Mouse (Mus musculus): ENCODE data around the gene Tgfbi. TPM values are rescaled to one million over a fixed set of nuclear protein-coding genes. Genes with fewer than 3 reads are reported as not detected.
A peak's percentile ranks its signal among the peaks of the same experiment; 100 is the strongest.

Gene Tgfbi
- polyA plus RNA-seq, 1 experiment from 2014 or later, result 2.7 TPM

DNA sequence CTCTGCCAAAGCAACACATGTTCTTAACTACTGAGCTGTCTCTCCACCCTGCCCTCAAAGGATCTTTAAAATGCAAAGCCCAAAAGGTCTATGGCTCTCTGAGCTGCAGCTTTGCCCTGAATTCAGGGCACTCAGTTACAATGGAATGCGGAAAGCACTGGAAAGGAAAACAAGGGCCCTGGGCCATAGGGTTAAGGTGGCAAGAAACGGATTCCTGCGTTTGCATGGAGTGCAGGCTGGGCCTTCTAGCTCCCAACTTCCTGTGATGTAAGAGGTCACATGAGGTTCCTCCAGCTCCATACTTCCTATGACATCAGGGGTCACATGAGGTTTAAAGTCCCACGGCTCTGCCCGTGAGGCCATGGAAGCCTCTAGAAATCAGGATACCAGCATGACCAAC, 44.9 kb downstream of the Tgfbi start:
- Histone ChIP-seq H3K27ac (replicated peaks; ENCODE audit: low read depth, low read length) (no peak overlapping the region), H3K9me3 (ENCODE audit: control insufficient read depth, low read length) (no peaks in the 10 kb centered on the region), H3K4me2 (ENCODE audit: low read length) (no peak overlapping the region), H3K9ac (replicated peaks; ENCODE audit: low read length) (no peak overlapping the region), H3K36me3 (ENCODE audit: control insufficient read depth, insufficient read depth, low read length) (no peaks in the 10 kb centered on the region), H3K4me3 (replicated peaks; ENCODE audit: low read depth, low read length) (no peak overlapping the region), H3K4me1 (ENCODE audit: control insufficient read depth, insufficient read depth, low read length) (no peaks in the 10 kb centered on the region), H3K27me3 (ENCODE audit: control insufficient read depth, insufficient read depth, low read length) (no peaks in the 10 kb centered on the region)
- no peak for ATAC-seq (ENCODE audit: low FRiP score, low TSS enrichment)
- WGBS, result 93% methylated on average over 5 of the region's 5 CpGs
- DNase-seq, result no peak

DNA sequence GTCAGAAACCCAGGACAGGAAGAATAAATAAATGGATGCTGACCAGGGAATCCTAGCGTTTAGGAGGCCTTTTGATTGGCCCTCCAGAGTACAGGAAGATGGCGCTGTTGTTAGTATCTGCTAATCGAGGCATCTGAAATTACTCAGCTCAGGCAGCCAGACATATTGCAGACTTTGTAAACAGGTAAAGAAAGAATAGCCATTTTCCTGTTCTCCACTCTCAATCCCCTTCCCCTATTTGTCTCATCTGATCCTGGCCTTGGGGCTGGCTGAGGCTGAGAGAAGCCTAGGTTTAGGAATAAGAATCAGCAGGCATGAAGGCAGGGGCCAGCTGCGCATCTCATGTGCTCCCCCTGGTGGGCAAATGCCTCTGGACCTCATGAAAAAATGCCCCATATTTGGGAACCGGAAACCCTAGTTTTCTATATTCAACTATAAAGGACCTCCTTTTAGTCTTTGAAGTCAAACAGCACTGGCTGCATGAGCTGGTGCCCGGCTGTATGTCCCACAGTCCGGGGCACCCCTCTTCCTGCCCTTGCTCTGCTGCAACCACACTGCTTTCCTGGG, 48.7 kb downstream of the Tgfbi start:
- ATAC-seq (ENCODE audit: low FRiP score, low TSS enrichment) (no peak), DNase-seq (peak; percentile 87)
- no peaks in the 10 kb centered on the region for H3K27me3 ChIP-seq (ENCODE audit: control insufficient read depth, insufficient read depth, low read length)
- H3K36me3 ChIP-seq (ENCODE audit: control insufficient read depth, insufficient read depth, low read length), result no peaks in the 10 kb centered on the region
- H3K9ac ChIP-seq (replicated peaks; ENCODE audit: low read length), result no peak overlapping the region
- no peaks in the 10 kb centered on the region for H3K4me1 ChIP-seq (ENCODE audit: control insufficient read depth, insufficient read depth, low read length)
- no peaks in the 10 kb centered on the region for H3K9me3 ChIP-seq (ENCODE audit: control insufficient read depth, low read length)
- H3K27ac ChIP-seq (replicated peaks; ENCODE audit: low read depth, low read length), result no peak overlapping the region
- WGBS, result 38% methylated on average over 7 of the region's 7 CpGs
- H3K4me2 ChIP-seq (ENCODE audit: low read length), result no peak overlapping the region
- no peak overlapping the region for H3K4me3 ChIP-seq (replicated peaks; ENCODE audit: low read depth, low read length)

DNA sequence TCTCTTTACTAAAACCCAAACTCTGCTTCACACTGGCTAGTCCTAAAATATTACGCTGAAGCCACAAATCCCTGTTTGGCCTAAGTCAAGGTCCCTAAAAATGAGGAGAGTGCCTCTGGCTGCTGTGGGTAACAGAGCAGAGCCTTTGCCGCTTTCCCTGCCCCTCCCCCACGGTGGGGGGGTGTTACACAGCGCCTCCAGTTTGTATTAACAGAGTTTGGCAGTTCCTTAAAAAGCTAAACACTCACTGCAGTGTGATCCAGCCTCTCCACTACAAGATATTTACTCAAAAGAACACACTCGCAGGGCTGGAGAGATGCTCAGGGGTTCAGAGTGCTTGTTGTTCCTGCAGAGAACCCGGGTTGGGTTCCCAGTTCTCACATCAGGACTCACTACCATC, 49.6 kb downstream of the Tgfbi start:
- Histone ChIP-seq H3K9me3 (ENCODE audit: control insufficient read depth, low read length) (no peaks in the 10 kb centered on the region), H3K4me3 (replicated peaks; ENCODE audit: low read depth, low read length) (no peak overlapping the region), H3K27ac (replicated peaks; ENCODE audit: low read depth, low read length) (no peak overlapping the region), H3K9ac (replicated peaks; ENCODE audit: low read length) (no peak overlapping the region), H3K4me1 (ENCODE audit: control insufficient read depth, insufficient read depth, low read length) (no peaks in the 10 kb centered on the region), H3K27me3 (ENCODE audit: control insufficient read depth, insufficient read depth, low read length) (no peaks in the 10 kb centered on the region), H3K4me2 (ENCODE audit: low read length) (no peak overlapping the region), H3K36me3 (ENCODE audit: control insufficient read depth, insufficient read depth, low read length) (no peaks in the 10 kb centered on the region)
- ATAC-seq (ENCODE audit: low FRiP score, low TSS enrichment), result no peak
- 65% methylated on average over 6 of the region's 6 CpGs for WGBS
- DNase-seq, result no peak

DNA sequence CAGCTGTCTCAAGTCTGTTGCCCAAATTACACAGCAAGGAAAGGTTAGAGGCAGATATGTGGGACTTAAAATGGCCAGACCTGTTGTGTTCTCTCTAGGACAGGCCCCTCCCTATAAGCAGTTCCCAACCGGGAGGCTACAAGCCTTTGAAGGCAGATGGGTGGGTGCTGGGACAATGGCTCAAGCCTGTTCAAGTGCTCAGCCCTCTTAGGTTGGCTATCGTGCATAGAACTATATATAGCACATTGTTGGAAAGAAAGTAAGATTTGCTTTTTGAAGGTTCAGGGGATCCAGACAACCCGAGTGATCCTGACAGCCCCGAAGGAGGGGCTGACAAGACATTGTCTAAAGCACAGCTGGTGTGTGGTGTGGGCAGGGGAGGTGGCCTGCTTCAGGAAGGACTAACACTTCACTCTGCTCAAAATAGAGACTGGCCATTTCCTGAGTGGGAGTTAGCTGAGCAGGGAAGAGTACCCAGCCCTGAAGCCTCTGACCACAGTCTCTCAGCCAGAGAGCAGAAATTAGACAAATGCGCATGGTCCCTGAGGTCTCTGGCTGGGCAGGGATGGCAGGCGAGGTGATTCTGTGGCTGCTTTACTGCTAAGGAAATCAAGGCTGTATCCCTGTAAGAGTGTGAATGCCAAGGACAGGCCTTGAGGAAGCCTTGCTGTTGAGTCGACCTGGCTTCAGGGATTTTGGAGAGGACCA, 52.7 kb downstream of the Tgfbi start:
- no peak overlapping the region for H3K27ac ChIP-seq (replicated peaks; ENCODE audit: low read depth, low read length)
- H3K4me1 ChIP-seq (ENCODE audit: control insufficient read depth, insufficient read depth, low read length), result no peaks in the 10 kb centered on the region
- no peak overlapping the region for H3K9ac ChIP-seq (replicated peaks; ENCODE audit: low read length)
- H3K4me2 ChIP-seq (ENCODE audit: low read length), result no peak overlapping the region
- no peak for DNase-seq
- no peaks in the 10 kb centered on the region for H3K9me3 ChIP-seq (ENCODE audit: control insufficient read depth, low read length)
- no peak for ATAC-seq (ENCODE audit: low FRiP score, low TSS enrichment)
- no peaks in the 10 kb centered on the region for H3K36me3 ChIP-seq (ENCODE audit: control insufficient read depth, insufficient read depth, low read length)
- H3K27me3 ChIP-seq (ENCODE audit: control insufficient read depth, insufficient read depth, low read length), result no peaks in the 10 kb centered on the region
- 58% methylated on average over 7 of the region's 7 CpGs for WGBS
- H3K4me3 ChIP-seq (replicated peaks; ENCODE audit: low read depth, low read length), result no peak overlapping the region

DNA sequence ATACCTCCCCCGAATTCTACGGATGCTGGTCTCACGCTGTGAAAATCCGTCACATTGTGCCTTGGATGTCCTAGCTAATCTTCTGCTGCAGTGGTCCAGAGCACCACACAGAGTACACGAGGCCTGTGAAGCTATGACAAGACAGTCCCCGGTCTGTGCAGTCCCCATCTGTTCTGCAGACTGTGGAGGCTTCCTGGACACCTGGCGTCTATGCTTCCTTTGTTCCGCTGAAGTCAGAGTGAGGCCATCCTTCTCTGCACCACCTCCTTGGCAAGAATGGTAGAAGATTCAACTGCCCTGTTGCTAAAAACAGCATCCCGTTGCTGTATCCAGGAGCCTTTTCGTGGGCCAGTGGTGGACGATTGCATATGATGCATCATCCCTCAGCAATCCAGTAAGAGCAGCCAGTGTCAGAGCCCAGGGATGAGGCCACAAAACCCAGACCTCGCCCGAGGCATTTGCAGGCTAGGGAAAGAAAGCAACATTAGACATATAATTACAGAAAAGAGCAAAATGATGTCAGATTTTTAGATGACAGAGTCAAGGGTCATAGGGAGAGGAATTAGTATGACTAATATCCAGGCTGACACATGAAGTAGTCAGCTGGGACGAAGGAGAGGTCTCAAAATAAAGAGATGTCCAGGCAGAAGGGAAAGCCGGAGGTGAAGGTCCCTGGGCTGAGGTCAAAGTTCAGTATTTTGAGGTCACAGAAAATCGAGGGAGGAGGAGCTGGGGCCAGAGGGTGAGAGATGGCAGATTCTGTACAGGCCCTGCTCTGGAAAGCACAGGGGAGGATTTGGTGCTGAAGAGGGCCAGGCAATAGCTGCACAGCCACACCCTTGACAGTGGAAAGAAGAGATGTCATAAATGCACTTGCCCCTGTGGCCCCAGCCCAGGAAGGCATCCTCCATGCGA, 55.2 kb downstream of the Tgfbi start:
- 76% methylated on average over 17 of the region's 17 CpGs for WGBS
- H3K9me3 ChIP-seq (ENCODE audit: control insufficient read depth, low read length), result no peaks in the 10 kb centered on the region
- no peaks in the 10 kb centered on the region for H3K27me3 ChIP-seq (ENCODE audit: control insufficient read depth, insufficient read depth, low read length)
- H3K4me2 ChIP-seq (ENCODE audit: low read length), result no peak overlapping the region
- H3K27ac ChIP-seq (replicated peaks; ENCODE audit: low read depth, low read length), result no peak overlapping the region
- no peak overlapping the region for H3K9ac ChIP-seq (replicated peaks; ENCODE audit: low read length)
- ATAC-seq (ENCODE audit: low FRiP score, low TSS enrichment), result no peak
- no peak for DNase-seq
- H3K4me3 ChIP-seq (replicated peaks; ENCODE audit: low read depth, low read length), result no peak overlapping the region
- no peaks in the 10 kb centered on the region for H3K4me1 ChIP-seq (ENCODE audit: control insufficient read depth, insufficient read depth, low read length)
- H3K36me3 ChIP-seq (ENCODE audit: control insufficient read depth, insufficient read depth, low read length), result no peaks in the 10 kb centered on the region

DNA sequence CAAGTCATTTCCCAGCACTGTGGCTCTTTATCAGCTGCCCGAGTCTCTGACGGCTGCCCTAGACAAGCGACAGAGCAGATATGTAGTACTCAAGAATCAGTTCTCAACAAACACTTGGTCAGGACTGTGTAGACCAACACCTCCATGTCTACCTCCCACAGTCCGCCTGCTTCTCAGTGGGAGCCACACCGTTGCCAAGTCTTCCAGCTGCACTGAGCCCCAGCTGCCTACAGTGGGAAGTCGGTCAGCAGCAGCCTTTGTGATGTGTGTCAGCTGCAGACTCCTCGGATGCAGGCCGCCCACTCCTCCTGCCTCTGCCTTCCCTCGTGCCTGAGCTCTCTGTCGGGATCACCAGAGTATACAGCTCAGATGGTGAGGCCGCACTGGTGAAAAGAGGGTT, 61.9 kb downstream of the Tgfbi start:
- no peak for DNase-seq
- H3K4me1 ChIP-seq (ENCODE audit: control insufficient read depth, insufficient read depth, low read length), result no peaks in the 10 kb centered on the region
- 61% methylated on average over 11 of the region's 11 CpGs for WGBS

DNA sequence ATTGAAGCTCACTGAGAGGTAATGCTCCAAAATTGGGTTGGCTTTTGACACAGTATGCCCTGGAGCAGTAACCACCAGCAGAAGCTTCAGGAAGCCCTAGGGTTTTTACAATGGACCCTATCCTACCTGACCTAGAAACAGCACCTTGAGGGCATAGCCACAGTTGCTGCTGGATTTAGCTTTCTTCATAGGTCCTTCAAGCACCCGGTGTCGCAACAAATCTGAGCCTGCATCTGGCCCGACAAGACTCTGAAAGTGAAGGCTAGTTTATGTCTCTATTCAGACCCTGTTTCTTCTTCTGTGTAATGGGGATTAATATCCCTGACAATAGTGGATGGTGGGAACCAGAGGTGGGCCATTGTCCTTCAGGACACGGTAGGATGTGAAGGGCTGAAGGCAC, 68.4 kb downstream of the Tgfbi start:
- H3K27me3 ChIP-seq (ENCODE audit: control insufficient read depth, insufficient read depth, low read length), result no peaks in the 10 kb centered on the region
- H3K36me3 ChIP-seq (ENCODE audit: control insufficient read depth, insufficient read depth, low read length), result no peaks in the 10 kb centered on the region
- H3K4me2 ChIP-seq (ENCODE audit: low read length), result no peak overlapping the region
- no peak overlapping the region for H3K9ac ChIP-seq (replicated peaks; ENCODE audit: low read length)
- 33% methylated on average over 4 of the region's 4 CpGs for WGBS
- H3K27ac ChIP-seq (replicated peaks; ENCODE audit: low read depth, low read length), result no peak overlapping the region
- no peak overlapping the region for H3K4me3 ChIP-seq (replicated peaks; ENCODE audit: low read depth, low read length)
- no peak for DNase-seq
- H3K9me3 ChIP-seq (ENCODE audit: control insufficient read depth, low read length), result no peaks in the 10 kb centered on the region
- no peaks in the 10 kb centered on the region for H3K4me1 ChIP-seq (ENCODE audit: control insufficient read depth, insufficient read depth, low read length)
- ATAC-seq (ENCODE audit: low FRiP score, low TSS enrichment), result no peak

More for the DNA sequence above, 61.9 kb downstream of the Tgfbi start:
- no peaks in the 10 kb centered on the region for H3K36me3 ChIP-seq (ENCODE audit: control insufficient read depth, insufficient read depth, low read length)
- no peaks in the 10 kb centered on the region for H3K27me3 ChIP-seq (ENCODE audit: control insufficient read depth, insufficient read depth, low read length)
- H3K4me2 ChIP-seq (ENCODE audit: low read length), result no peak overlapping the region
- no peak for ATAC-seq (ENCODE audit: low FRiP score, low TSS enrichment)
- no peaks in the 10 kb centered on the region for H3K9me3 ChIP-seq (ENCODE audit: control insufficient read depth, low read length)
- no peak overlapping the region for H3K4me3 ChIP-seq (replicated peaks; ENCODE audit: low read depth, low read length)
- no peak overlapping the region for H3K9ac ChIP-seq (replicated peaks; ENCODE audit: low read length)
- H3K27ac ChIP-seq (replicated peaks; ENCODE audit: low read depth, low read length), result no peak overlapping the region

DNA sequence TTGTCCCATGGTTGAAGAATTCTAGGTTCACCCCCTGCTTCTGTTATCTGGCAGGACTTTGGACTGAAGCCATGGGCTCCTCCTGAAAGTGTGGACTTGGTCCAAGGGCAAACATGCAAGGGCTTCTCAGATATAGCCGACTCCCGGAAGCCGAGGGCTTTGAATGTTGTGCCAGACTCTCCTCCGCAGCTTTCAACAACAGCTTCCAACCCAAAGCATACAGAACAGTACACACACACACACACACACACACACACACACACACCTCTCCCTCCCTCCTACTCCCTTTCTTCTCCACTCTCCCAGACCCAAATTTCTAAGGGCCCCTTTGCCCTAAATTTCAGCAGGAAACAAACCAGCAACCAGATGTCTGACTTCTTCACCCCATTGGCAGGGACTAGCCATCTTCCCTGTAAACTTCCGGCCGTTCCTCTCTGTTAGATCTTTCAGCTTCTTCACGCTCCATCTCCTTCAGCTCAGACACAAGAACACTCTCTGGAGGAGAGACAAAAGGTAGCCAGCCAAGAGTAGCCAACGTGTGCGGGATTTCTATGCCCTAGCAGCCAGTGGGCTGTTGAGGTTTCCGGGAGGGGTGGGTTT, 69.0 kb downstream of the Tgfbi start:
- peak; percentile 24 for DNase-seq
- no peaks in the 10 kb centered on the region for H3K4me1 ChIP-seq (ENCODE audit: control insufficient read depth, insufficient read depth, low read length)
- H3K9me3 ChIP-seq (ENCODE audit: control insufficient read depth, low read length), result no peaks in the 10 kb centered on the region
- no peak overlapping the region for H3K9ac ChIP-seq (replicated peaks; ENCODE audit: low read length)
- H3K4me3 ChIP-seq (replicated peaks; ENCODE audit: low read depth, low read length), result no peak overlapping the region
- ATAC-seq (ENCODE audit: low FRiP score, low TSS enrichment), result no peak
- H3K4me2 ChIP-seq (ENCODE audit: low read length), result no peak overlapping the region
- WGBS, result 26% methylated on average over 10 of the region's 10 CpGs
- no peaks in the 10 kb centered on the region for H3K27me3 ChIP-seq (ENCODE audit: control insufficient read depth, insufficient read depth, low read length)
- no peaks in the 10 kb centered on the region for H3K36me3 ChIP-seq (ENCODE audit: control insufficient read depth, insufficient read depth, low read length)
- no peak overlapping the region for H3K27ac ChIP-seq (replicated peaks; ENCODE audit: low read depth, low read length)
